Mouse (Mus musculus): ENCODE measurements around the gene Arhgef26.

DNA sequence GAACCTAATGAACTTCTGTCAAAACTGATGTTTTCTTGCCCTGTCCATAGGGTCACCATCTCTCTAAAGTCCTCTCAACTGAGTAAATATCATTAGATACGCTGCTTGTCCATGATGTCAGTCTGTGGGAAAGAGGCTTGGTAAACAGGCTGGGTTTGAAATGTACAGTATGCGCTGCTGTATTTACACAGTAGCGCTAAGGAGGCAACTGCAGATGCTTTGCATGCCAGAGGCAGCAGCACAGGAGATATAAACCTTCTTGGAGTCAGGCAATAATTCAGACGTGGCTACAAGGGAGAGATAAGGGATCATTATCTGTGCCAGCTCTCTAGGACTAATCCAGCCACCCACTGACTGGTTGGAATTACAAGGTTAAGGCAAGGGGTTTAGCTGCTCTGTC is 95.5 kb downstream of the Arhgef26 start:
- no peak for TF ChIP-seq CTCF (IDR thresholded peaks at IDR 0.05; ENCODE audit: borderline replicate concordance, control insufficient read depth, extremely low read depth, insufficient read depth, low read length, poor library complexity)
- no peak for TF ChIP-seq POLR2A (IDR thresholded peaks at IDR 0.05; ENCODE audit: control insufficient read depth, extremely low read depth, insufficient read depth, low read length, poor library complexity)
